Mouse (Mus musculus) R1 (cell line): Measurements from ENCODE around the gene BC052040.

ENCODE experiments used
- DNase-seq: peaks from one replicate; pipeline ENCODE4 v3.0.0-alpha.2; 2018; ENCODE audit warnings: low read depth, low spot score

The BC052040 gene

DNA sequence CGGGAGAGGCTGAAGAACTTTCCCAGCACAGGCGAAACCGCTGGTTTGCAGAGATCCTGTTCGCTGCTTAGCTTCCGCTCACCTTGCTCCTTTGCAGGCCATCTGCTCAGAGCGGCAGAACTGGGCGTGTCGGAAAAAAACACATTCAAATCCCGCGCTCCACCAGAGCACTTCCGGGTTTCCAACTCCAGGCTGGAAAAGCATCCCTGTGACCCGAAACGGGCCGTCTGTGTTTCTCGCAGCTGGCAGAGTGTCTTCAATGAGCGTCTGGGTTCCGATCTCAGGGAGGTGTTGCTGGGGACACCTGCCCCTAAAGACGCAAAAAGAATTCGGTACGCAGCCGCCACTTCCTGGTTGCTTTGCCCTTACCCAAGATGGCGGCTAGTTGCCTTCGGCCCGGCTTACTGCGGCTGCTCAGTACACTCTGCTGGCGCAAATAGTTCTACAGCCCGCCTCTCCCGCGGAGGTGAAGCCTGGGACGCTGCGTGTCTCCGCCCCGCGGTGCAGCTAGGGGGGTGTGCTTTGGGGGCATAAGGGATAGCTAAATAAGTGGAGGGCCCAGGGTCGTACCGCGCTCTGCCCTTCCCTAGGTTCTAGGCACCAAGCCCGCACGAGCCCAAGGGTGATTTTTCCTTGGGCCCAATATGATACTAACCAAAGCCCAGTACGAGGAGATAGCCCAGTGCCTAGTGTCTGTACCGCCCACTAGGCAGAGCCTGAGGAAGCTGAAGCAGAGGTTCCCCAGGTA is at the start of gene BC052040:
Gene BC052040 (plus strand): TSS at position 476 of the 748 bp plus-strand sequence.
- peak; percentile 96 for DNase-seq

GRCm38 (mm10) chr2:115538009-115538690 is 43.4 kb upstream of the BC052040 start:
- DNase-seq, result peak; percentile 37

GRCm38 (mm10) chr2:115538691-115539283 is 42.7 kb upstream of the BC052040 start:
- no peak for DNase-seq

DNA sequence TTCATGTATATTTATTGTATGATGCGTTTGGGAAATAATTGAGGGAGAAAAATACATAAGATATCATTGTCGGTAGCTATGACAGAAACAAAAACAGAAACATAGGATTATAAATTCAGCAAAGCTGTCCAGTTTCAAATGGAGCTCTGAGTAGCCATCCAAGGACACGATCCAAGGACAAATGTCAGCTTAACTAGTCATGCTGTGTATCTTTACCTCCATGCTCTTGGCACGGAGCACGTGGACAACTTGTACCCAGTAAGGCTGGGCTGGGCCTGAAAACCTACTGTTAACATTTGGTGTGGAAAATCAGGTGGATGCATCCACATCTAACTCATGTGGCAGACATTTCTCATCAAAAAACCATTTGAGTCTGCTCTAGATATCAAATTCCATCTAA is 41.8 kb upstream of the BC052040 start:
- no peak for DNase-seq

DNA sequence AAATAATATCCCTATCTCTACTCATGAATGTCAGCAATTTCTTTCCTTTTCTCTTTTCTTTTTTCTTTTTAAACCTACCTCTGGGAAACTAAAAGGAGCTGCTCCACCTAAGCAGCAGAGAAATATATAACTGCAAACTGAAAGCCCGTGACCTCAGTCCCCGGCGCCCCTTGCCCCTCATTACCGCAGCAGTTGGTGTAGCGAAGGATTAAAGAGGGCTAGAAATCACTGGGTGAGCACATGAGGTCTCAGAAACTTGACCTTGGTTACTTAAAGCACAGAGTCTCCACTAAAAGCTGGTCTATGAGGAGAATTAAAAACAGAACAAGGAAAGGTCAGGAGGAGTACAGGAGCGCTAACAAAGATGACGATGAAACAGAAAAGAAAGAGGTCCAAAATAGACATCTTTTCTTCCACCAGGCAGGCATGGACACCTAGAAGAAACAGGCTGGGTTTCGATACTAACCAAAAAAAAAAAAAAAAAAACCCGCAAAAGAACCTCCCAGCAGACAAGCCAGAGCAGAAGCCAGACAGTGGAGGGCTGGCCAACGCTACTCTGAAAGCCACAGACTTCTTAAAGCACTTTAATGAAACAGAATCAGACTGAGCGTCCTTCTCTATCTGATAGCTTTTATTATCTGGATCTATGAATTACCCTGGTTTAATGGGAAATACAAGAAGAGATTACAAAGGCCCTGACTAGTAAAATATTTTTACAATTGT is 39.0 kb upstream of the BC052040 start:
- DNase-seq, result no peak

DNA sequence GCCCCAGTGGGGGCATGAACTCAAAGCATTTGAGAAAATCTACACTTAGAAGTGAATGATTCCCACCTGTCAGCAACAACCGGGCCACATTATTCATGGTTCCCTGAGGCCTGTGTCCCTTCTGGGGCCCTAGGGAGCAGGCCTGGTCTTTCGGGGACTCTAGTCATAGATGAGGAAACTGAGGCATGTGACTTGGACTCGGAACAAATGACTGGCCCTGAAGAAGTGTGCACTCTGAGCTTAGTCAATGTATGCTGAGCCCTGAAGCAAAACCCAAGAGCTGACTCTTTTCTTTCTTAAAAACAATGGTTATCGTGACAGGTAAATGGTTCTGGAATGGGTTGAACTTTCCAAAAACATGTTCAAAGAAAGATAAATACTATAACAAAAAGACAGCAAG is 38.3 kb upstream of the BC052040 start:
- no peak for DNase-seq

GRCm38 (mm10) chr2:115551901-115552300 is 29.6 kb upstream of the BC052040 start:
- DNase-seq, result no peak

- no peak for DNase-seq
These were observed 19.2 kb upstream of the BC052040 start for GRCm38 (mm10) chr2:115562155-115562827.

GRCm38 (mm10) chr2:115563436-115564093 is 18.0 kb upstream of the BC052040 start:
- DNase-seq, result no peak

DNA sequence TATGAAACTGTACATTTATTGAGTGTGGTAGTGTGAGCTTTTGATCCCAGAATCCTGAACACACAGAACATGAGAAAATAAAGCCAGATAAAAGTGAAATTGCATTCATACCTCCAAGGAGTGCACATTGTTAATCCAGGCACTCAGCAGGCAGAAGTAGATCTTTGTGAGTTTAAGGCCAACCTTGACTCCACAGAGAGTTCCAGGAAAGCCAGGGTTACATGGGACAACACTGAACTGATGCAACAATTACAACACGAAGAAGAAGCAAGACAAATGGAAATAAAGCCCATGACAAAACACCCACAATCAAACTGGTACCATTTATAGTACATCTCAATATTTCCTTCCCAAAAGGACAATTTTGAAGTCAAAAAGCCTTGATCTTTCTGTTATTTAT is 9.5 kb upstream of the BC052040 start:
- DNase-seq, result no peak

- no peak for DNase-seq
These were observed 6.7 kb upstream of the BC052040 start for GRCm38 (mm10) chr2:115574802-115575201.

GRCm38 (mm10) chr2:115579171-115579900 is 2.2 kb upstream of the BC052040 start:
- peak; percentile 32 for DNase-seq

GRCm38 (mm10) chr2:115579976-115580375 is 1.5 kb upstream of the BC052040 start:
- DNase-seq, result peak; percentile 84

DNA sequence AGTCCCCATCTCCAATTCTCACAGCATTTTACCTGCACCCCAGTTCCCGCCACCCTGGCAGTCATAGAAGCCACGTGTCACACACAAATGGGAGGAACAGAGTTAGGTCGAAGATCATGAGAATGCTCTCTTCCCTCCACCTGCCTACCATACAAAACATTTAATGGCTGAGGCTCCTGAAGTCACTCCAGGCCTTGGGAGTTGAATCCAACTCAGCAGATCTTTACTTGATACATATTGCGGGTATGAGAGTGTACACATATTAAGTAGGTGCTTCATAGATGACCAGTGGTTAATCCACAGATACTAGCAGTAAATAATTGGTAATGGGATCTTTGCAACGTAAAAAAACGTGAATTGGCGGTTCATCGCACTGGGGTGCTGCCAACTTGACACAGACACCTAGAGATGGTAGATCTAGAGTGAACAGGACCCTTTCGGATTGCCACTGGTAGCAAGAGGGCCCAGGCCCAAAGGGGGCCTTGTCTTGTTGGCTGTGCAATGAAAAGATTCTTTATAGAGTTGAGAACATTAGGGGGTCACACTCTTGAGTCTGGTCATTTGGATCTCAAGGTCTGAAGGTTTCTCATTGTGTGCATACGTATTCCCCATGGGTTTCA is 583 bp downstream of the BC052040 start:
- no peak for DNase-seq

DNA sequence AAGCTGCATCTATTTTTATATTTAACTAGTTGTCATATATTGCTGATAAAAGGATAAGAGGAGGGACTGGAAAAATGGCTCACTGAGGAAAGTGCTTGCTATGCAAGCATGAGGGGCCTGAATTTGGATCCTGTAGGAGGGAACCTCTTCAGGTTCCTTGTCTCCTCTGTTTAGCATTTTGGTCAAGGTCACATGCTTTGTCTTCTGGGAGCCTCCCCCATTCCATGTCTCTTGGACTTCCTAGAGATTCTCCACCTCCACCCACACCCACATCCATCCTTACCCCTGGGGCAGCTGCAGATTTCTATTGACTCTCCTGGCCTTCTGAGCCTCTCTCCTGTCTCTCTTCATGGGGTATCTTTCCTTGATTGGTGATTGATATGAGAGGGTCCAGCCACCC is 2.3 kb downstream of the BC052040 start:
- peak; percentile 75 for DNase-seq

- DNase-seq, result no peak
These were observed 9.1 kb downstream of the BC052040 start for GRCm38 (mm10) chr2:115590602-115591001.

GRCm38 (mm10) chr2:115592651-115593119 is 11.2 kb downstream of the BC052040 start:
- no peak for DNase-seq

GRCm38 (mm10) chr2:115597017-115597416 is 15.5 kb downstream of the BC052040 start:
- DNase-seq, result no peak

GRCm38 (mm10) chr2:115598266-115598665 is 16.8 kb downstream of the BC052040 start:
- no peak for DNase-seq

- DNase-seq, result peak; percentile 21
These were observed 19.2 kb downstream of the BC052040 start for GRCm38 (mm10) chr2:115600724-115601123.
